Mouse (Mus musculus) left cerebral cortex, adult 11 months (tissue): ENCODE data around the gene Yars.
A peak's percentile ranks its signal among the peaks of the same experiment; 100 is the strongest.

Experiments
- DNase-seq: peaks from one replicate; pipeline ENCODE4 v3.0.0; 2022; ENCODE audit warnings: low spot score

Yars gene

GRCm38 (mm10) chr4:129189542-129190519 lies at the start of gene Yars, which contains the start of gene S100pbp:
TSS of gene Yars (plus strand) at chr4:129189760.
TSS of gene S100pbp (minus strand) at chr4:129189727.
- DNase-seq, result peak; percentile 94

- no peak for DNase-seq
Observed at GRCm38 (mm10) chr4:129140808-129141207, 48.8 kb upstream of the Yars start.

- no peak for DNase-seq
Observed at GRCm38 (mm10) chr4:129141560-129142438, 47.8 kb upstream of the Yars start.

GRCm38 (mm10) chr4:129142439-129143045 lies 47.0 kb upstream of the Yars start:
- no peak for DNase-seq

- no peak for DNase-seq
Observed at GRCm38 (mm10) chr4:129143509-129143908, 46.1 kb upstream of the Yars start.

GRCm38 (mm10) chr4:129144401-129145367 lies 44.9 kb upstream of the Yars start:
- DNase-seq, result peak; percentile 73

- DNase-seq, result no peak
Observed at GRCm38 (mm10) chr4:129145411-129145810, 44.1 kb upstream of the Yars start.

- no peak for DNase-seq
Observed at GRCm38 (mm10) chr4:129145943-129146342, 43.6 kb upstream of the Yars start.

GRCm38 (mm10) chr4:129146392-129146791 lies 43.2 kb upstream of the Yars start:
- DNase-seq, result no peak

GRCm38 (mm10) chr4:129147552-129148103 lies 41.9 kb upstream of the Yars start:
- no peak for DNase-seq

GRCm38 (mm10) chr4:129149321-129149720 lies 40.2 kb upstream of the Yars start:
- no peak for DNase-seq

- no peak for DNase-seq
Observed at GRCm38 (mm10) chr4:129151276-129151811, 38.2 kb upstream of the Yars start.

GRCm38 (mm10) chr4:129157541-129157940 lies 32.0 kb upstream of the Yars start:
- DNase-seq, result no peak

- DNase-seq, result no peak
Observed at GRCm38 (mm10) chr4:129158549-129158948, 31.0 kb upstream of the Yars start.

GRCm38 (mm10) chr4:129161076-129161475 lies 28.5 kb upstream of the Yars start:
- DNase-seq, result no peak

- DNase-seq, result no peak
Observed at GRCm38 (mm10) chr4:129161581-129162255, 27.8 kb upstream of the Yars start.

- DNase-seq, result no peak
Observed at GRCm38 (mm10) chr4:129172529-129172928, 17.0 kb upstream of the Yars start.

- DNase-seq, result no peak
Observed at GRCm38 (mm10) chr4:129179560-129179959, 10.0 kb upstream of the Yars start.

GRCm38 (mm10) chr4:129188041-129188659 lies 1.4 kb upstream of the Yars start:
- DNase-seq, result no peak
